Mouse (Mus musculus): ENCODE results near the gene Slit2. TPM values are rescaled to one million over a fixed set of nuclear protein-coding genes. Genes with fewer than 3 reads are reported as not detected.

Slit2 gene
- polyA plus RNA-seq, 1 experiment from 2014 or later: 47.2 TPM

DNA sequence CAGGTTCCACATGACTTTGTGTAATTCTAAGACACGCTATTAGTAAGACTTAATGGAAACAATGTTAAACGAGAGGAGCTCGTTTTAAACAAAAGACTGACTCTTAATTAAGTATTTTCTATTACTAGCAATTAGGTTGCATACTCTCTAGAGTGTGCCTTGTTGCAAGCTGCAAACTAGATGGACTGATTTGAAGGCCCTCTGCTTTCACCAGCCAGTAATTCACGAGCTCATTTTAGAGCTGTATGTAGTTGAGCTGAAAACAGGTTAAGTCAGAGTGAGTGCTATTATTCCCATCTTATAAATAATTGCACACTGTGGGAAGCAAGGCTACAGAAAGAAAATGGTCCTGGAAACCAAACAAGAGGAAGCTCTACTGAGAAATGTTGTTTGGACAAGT, 294.6 kb downstream of the Slit2 start:
- no peaks in the 10 kb centered on the region for H3K9me3 ChIP-seq
- 0 out of 2 replicates have a peak, but pooled peaks cover 8% of the 10 kb centered on the region for H3K36me3 ChIP-seq
- no peak overlapping the region for H3K27ac ChIP-seq (replicated peaks)
- 0 out of 2 replicates have a peak, but pooled peaks have one; percentile 16 for ATAC-seq (ENCODE audit: low read depth)
- H3K9ac ChIP-seq: no peak overlapping the region
- H3K4me3 ChIP-seq: no peak overlapping the region
- H3K27me3 ChIP-seq: no peaks in the 10 kb centered on the region
- no peak overlapping the region for H3K4me2 ChIP-seq
- H3K4me1 ChIP-seq (replicated peaks): no peaks in the 10 kb centered on the region; the same call in 1 of the 2 replicates
- WGBS: 55% methylated on average over 4 of the region's 4 CpGs

DNA sequence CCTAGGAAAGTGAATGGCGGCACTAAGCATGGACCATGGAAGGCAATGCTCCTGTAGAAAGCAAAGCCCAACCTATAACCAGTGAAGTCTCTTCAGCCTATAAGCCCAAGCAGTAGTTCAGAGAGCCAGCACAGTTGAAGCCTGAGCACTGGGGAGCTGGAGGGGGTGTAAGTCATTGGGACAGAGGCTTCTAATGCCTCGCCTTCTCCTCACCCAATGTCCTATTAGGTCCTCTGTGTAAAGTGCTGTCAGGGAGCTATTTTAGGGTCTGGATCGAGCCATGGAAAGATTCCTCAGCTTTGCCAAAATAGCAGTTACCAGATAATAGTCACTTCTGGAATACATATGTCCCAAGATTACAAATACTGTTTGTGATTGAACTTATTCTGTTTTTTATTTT, 318.2 kb downstream of the Slit2 start:
- H3K27me3 ChIP-seq: no peaks in the 10 kb centered on the region
- ATAC-seq (ENCODE audit: low read depth): no peak
- no peak overlapping the region for H3K4me2 ChIP-seq
- H3K27ac ChIP-seq (replicated peaks): no peak overlapping the region
- peaks cover 17% of the 10 kb centered on the region for H3K36me3 ChIP-seq
- WGBS: 85% methylated on average over 3 of the region's 3 CpGs
- no peak overlapping the region for H3K4me3 ChIP-seq
- no peak overlapping the region for H3K9ac ChIP-seq
- no peaks in the 10 kb centered on the region for H3K4me1 ChIP-seq (replicated peaks)
- H3K9me3 ChIP-seq: no peaks in the 10 kb centered on the region

DNA sequence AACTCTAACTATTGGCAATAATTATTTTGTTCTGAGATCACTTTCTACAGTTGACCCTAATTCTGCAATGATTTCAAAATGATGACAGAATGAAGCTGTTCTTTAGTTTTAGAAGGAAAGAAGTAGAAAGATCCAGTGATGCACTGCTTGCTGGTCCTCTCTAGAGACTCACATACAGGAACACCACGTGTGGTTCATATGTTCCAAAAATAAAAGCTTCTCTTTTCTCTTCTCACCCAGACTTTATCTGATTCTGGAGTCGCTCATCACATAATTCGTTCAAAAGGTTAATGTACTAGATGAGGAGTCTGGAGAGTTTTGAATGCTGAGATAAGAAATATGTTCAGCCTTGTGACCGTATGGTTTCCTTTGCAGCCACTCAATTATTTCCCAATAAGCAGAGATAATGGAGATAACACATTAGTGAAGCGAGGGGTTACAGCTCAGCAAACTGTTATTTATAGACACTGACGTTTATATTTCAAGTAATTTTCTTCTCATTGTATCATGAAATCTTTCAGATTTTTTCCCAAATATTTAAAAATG, 332.2 kb downstream of the Slit2 start:
- no peak overlapping the region for H3K4me2 ChIP-seq
- no peak overlapping the region for H3K9ac ChIP-seq
- H3K9me3 ChIP-seq: no peaks in the 10 kb centered on the region
- no peak overlapping the region for H3K4me3 ChIP-seq
- no peak overlapping the region for H3K27ac ChIP-seq (replicated peaks)
- H3K36me3 ChIP-seq: no peaks in the 10 kb centered on the region
- WGBS: 83% methylated on average over 6 of the region's 6 CpGs
- H3K27me3 ChIP-seq: no peaks in the 10 kb centered on the region
- no peak for ATAC-seq (ENCODE audit: low read depth)
- H3K4me1 ChIP-seq (replicated peaks): no peaks in the 10 kb centered on the region

DNA sequence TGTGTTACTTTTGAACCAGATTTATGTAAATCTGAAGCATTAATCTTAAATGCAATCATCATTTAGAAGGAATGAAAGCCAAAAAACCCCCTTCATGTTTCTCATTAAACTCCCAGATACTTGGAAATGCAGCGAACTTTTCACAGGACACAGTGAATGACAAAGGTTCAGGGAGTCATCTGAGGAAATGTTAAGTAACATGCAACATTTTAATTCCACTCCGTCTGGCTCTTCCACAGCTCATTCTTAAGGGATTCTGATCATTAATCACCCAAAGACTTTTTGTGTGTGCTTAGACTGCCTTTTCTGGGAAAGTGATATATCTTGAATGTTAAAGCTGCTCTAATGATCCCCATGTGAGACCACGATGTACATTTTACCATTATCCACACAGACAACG, 337.7 kb downstream of the Slit2 start:
- no peaks in the 10 kb centered on the region for H3K36me3 ChIP-seq
- H3K4me1 ChIP-seq (replicated peaks): no peaks in the 10 kb centered on the region
- H3K9me3 ChIP-seq: no peaks in the 10 kb centered on the region
- WGBS: 46% methylated on average over 4 of the region's 4 CpGs
- no peaks in the 10 kb centered on the region for H3K27me3 ChIP-seq
- H3K4me2 ChIP-seq: no peak overlapping the region
- H3K4me3 ChIP-seq: no peak overlapping the region
- ATAC-seq (ENCODE audit: low read depth): no peak
- no peak overlapping the region for H3K9ac ChIP-seq
- no peak overlapping the region for H3K27ac ChIP-seq (replicated peaks)

DNA sequence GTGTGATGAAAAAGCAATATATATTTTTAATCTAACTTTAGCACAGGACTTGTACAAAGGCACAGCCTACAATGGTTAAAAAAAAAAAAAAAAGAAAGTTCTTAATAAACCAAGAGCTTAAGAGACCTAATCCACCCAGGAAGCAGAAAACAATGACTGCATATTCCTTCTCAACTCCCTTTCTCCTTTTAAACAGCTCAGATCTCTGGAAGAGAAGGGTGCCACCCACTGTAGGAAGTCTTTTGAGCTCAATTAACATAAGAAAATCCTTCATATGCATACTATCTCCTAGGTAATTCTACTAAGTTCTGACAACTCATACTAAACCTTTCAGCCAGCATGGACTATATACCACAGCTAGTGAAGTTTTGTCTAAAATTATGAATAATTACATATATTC, 343.3 kb downstream of the Slit2 start:
- no peaks in the 10 kb centered on the region for H3K9me3 ChIP-seq
- ATAC-seq (ENCODE audit: low read depth): no peak
- H3K4me3 ChIP-seq: no peak overlapping the region
- H3K36me3 ChIP-seq: no peaks in the 10 kb centered on the region
- no peak overlapping the region for H3K9ac ChIP-seq
- H3K4me1 ChIP-seq (replicated peaks): no peaks in the 10 kb centered on the region
- H3K27me3 ChIP-seq: no peaks in the 10 kb centered on the region
- H3K27ac ChIP-seq (replicated peaks): no peak overlapping the region
- no peak overlapping the region for H3K4me2 ChIP-seq

DNA sequence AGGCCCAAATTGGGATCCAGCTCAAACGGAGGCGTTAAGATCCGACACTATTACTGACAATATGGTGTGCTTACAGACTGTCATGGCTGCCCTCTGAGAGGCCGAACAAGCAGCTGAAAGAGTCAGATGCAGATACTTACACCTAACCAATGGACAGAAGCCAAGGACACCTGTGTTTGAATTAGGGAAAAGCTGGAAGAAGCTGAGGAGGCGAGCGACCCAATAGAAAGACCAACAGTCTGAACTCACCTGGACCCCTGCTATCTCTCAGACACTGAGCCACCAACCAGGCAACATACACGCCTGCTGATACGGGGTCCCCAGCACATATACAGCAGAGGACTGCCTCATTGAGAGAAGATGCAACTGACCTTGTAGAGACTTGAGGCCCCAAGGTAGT, 344.7 kb downstream of the Slit2 start, which contains the start of gene 5730480H06Rik:
5730480H06Rik (plus strand) TSS at position 301 of the 400 bp plus-strand sequence.
- no peak within 1 kb of the TSS for H3K9ac ChIP-seq
- H3K4me1 ChIP-seq (replicated peaks): no peaks in the 10 kb centered on the region
- no peaks in the 10 kb centered on the region for H3K36me3 ChIP-seq
- no peaks in the 10 kb centered on the region for H3K9me3 ChIP-seq
- H3K27ac ChIP-seq (replicated peaks): no peak within 1 kb of the TSS
- ATAC-seq (ENCODE audit: low read depth): no peak
- H3K27me3 ChIP-seq: no peaks in the 10 kb centered on the region
- H3K4me3 ChIP-seq: no peak within 1 kb of the TSS
- WGBS: 95% methylated on average over 8 of the region's 8 CpGs
- H3K4me2 ChIP-seq: no peak within 1 kb of the TSS

DNA sequence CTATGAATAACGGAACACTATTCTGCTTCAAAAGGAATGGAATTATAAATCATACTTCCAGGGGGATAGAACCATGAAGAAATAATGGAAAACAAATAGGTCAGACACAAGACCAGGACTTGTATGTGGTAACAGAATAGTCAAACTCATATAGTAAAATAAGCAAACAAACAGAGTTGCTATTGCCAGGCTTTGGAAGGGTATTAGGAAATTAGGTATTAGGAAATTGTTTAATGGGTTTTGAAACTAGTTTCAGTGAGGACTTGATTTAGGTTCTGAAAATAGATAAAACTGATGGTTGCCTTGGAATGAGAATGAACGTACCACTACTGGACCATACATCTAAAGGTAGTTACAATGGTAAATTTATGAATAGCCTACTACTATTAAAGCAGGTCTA, 346.8 kb downstream of the Slit2 start:
- no peak for ATAC-seq (ENCODE audit: low read depth)
- H3K4me2 ChIP-seq: no peak overlapping the region
- no peaks in the 10 kb centered on the region for H3K27me3 ChIP-seq
- H3K9me3 ChIP-seq: no peaks in the 10 kb centered on the region
- no peaks in the 10 kb centered on the region; the same call in 1 of the 2 replicates for H3K4me1 ChIP-seq (replicated peaks)
- H3K36me3 ChIP-seq: no peaks in the 10 kb centered on the region
- 97% methylated on average over 2 of the region's 2 CpGs for WGBS
- no peak overlapping the region for H3K4me3 ChIP-seq
- H3K27ac ChIP-seq (replicated peaks): no peak overlapping the region
- H3K9ac ChIP-seq: no peak overlapping the region

DNA sequence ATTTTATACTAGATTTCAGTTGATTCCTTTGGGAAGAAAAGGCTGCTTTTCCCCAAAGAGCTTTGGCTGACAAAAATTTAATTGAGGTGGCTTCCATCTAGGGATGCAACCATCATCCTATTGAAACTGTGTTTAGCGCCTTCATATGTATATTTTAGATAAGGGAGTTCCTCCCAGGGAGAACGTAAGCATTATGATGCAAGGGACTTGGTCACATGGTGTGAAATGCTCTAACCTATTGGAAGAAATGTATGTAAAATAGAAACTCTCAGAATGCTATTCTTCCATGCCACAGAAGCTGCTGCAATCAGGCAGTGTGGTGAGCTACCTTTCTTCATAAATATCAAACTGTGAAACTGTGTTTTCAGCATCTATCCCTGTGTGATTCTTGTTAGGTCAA, 347.9 kb downstream of the Slit2 start:
- H3K36me3 ChIP-seq: no peaks in the 10 kb centered on the region
- no peak overlapping the region for H3K9ac ChIP-seq
- H3K27ac ChIP-seq (replicated peaks): no peak overlapping the region
- H3K4me2 ChIP-seq: no peak overlapping the region
- ATAC-seq (ENCODE audit: low read depth): no peak
- 85% methylated on average over 2 of the region's 2 CpGs for WGBS
- no peaks in the 10 kb centered on the region for H3K9me3 ChIP-seq
- no peaks in the 10 kb centered on the region; the same call in 1 of the 2 replicates for H3K4me1 ChIP-seq (replicated peaks)
- no peaks in the 10 kb centered on the region for H3K27me3 ChIP-seq
- H3K4me3 ChIP-seq: no peak overlapping the region

DNA sequence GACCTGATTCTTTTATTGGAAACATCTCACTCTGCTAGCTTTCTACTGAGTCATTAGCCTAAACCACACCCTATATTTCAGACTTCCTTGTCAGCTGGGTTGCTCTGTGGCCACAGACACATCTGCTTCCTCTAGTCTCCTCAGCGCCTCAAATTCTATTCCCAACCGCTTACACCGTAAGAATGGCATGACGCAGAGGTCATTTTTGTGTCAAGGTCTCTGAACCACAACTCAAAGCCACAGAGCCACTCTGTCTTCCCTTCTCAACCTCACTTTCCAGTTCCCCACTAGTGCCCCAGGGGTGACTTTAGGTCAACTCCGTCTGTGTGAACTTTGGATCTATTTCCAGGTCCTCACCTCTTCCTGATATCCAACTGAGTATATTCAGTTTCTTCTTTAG, 348.5 kb downstream of the Slit2 start:
- Histone ChIP-seq H3K4me1 (replicated peaks) (no peaks in the 10 kb centered on the region; the same call in 1 of the 2 replicates), H3K9me3 (no peaks in the 10 kb centered on the region), H3K27me3 (no peaks in the 10 kb centered on the region), H3K27ac (replicated peaks) (no peak overlapping the region), H3K4me3 (no peak overlapping the region), H3K4me2 (no peak overlapping the region), H3K36me3 (no peaks in the 10 kb centered on the region), H3K9ac (no peak overlapping the region)
- WGBS: 55% methylated on average over 5 of the region's 5 CpGs
- ATAC-seq (ENCODE audit: low read depth): no peak

DNA sequence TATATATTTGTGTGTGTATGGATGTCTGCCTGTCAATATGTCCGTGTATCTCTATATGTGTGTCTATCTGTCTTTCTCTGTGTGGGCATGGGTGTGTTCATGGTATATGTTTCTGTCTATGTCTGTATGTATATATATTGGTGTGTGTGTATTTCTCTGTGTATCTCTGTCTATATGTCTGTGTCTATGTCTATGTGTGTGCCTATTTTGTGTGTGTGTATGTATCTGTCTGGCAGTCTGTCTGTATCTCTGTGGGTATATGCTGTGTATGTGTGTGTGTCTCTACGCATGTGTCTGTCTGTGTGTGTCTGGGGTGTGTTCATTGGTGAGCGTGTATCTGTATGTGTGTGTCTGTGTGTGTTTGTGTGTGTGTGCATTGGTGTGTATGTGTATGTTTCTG, 350.5 kb downstream of the Slit2 start:
- H3K36me3 ChIP-seq: no peaks in the 10 kb centered on the region
- H3K4me3 ChIP-seq: no peak overlapping the region
- no peaks in the 10 kb centered on the region; the same call in 1 of the 2 replicates for H3K4me1 ChIP-seq (replicated peaks)
- H3K27me3 ChIP-seq: no peaks in the 10 kb centered on the region
- H3K9me3 ChIP-seq: no peaks in the 10 kb centered on the region
- no peak overlapping the region for H3K4me2 ChIP-seq
- no peak for ATAC-seq (ENCODE audit: low read depth)
- no peak overlapping the region for H3K27ac ChIP-seq (replicated peaks)
- H3K9ac ChIP-seq: no peak overlapping the region
- 93% methylated on average over 3 of the region's 3 CpGs for WGBS

DNA sequence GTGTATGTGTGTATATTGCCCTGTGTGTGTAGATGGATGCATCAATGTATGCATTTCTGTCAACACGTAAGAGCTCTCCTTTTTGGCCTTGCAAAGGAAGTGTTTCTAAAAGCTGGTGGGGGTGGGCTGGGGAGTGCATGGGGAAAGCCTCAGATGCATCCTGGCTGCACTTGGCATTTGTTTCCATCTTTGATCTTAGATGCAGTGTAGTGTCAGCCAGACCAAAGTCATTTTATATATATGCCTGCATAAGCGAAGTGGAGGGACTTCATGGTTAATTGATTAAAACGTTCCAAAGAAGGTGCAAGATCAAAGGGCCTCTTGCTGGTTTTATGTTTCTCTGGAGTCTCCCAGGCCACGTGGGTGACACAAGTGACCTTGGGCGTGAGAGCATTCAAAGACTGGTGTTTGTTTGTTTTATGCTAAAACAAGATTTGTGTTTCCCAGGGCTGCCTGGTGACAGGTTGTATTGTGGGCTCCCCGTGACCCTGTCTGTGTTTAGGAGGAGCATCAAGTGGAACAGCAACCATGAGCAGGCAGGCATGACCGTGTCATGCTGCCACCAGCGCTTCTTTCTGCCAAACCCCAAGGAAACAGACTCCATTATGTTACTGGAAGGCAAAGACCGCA, 351.1 kb downstream of the Slit2 start:
- no peak overlapping the region for H3K27ac ChIP-seq (replicated peaks)
- no peak overlapping the region for H3K4me2 ChIP-seq
- no peak for ATAC-seq (ENCODE audit: low read depth)
- WGBS: 5% methylated on average over 9 of the region's 9 CpGs
- no peaks in the 10 kb centered on the region for H3K9me3 ChIP-seq
- H3K4me3 ChIP-seq: no peak overlapping the region
- H3K27me3 ChIP-seq: no peaks in the 10 kb centered on the region
- no peaks in the 10 kb centered on the region; the same call in 1 of the 2 replicates for H3K4me1 ChIP-seq (replicated peaks)
- no peak overlapping the region for H3K9ac ChIP-seq
- no peaks in the 10 kb centered on the region for H3K36me3 ChIP-seq

DNA sequence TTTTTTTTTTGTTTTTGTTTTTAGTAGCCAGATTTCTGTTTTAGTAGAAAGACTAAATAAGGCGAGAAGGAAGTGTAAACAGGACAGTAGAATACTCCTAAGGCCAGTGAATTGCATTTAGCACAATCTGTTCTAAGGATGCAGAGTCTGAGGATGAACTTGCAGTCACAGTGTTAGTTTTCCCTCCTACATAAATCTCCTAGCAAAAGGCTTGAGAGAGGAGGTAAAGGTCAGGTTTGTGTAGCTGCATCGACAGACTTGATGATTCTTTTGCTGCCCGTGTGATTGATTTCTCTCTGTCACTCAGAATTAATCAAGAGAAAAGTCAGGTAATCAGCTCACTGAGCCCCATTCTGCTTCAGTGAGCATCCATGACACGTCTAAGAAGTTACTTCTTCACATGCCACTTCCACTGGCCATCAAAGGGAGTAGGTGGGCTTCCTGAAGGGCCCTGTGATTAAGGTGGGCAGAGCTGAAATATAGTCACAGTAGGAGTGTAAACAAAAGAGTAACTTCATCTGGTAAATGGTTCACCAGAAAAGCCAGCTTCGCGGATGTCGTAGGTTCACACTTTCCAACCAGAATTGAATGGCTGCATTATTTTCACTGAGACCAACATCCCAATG, 358.0 kb downstream of the Slit2 start:
- H3K4me3 ChIP-seq: no peak overlapping the region
- H3K27me3 ChIP-seq: no peaks in the 10 kb centered on the region
- no peaks in the 10 kb centered on the region for H3K9me3 ChIP-seq
- ATAC-seq (ENCODE audit: low read depth): no peak
- 52% methylated on average over 7 of the region's 7 CpGs for WGBS
- no peaks in the 10 kb centered on the region; the same call in 1 of the 2 replicates for H3K4me1 ChIP-seq (replicated peaks)
- no peaks in the 10 kb centered on the region for H3K36me3 ChIP-seq
- no peak overlapping the region for H3K27ac ChIP-seq (replicated peaks)
- H3K4me2 ChIP-seq: no peak overlapping the region
- no peak overlapping the region for H3K9ac ChIP-seq

Data from neural tube, embryonic 13.5 days (tissue).